Mouse (Mus musculus) midbrain, embryonic 14.5 days (tissue): Measurements from ENCODE around the gene Srebf1. TPM values are rescaled to one million over a fixed set of nuclear protein-coding genes. Genes with fewer than 3 reads are reported as not detected.
A peak's percentile ranks its signal among the peaks of the same experiment; 100 is the strongest.

ENCODE experiments used
- ATAC-seq: fragments of 200-750 bp; cut with Nextera tagmentation; 2 replicates; pipeline ENCODE4 v1.8.0; 2017; ENCODE audit warnings: moderate number of reproducible peaks, moderate library complexity; ENCODE audit not compliant: low FRiP score, low TSS enrichment
- DNase-seq: peaks from one replicate; pipeline ENCODE4 v3.0.0-alpha.2; 2015
- H3K27ac ChIP-seq: fragments of 300-500 bp; sonication (generic); replicated peaks from 2 replicates; pipeline ENCODE4 v1.5.1; 2014; ENCODE audit warnings: mild to moderate bottlenecking, low read depth, low read length, moderate library complexity
- H3K27me3 ChIP-seq: fragments of 300-500 bp; sonication (generic); 2 replicates; pipeline ENCODE4 v1.6.1; 2014; ENCODE audit warnings: low read length, control low read depth, mixed read lengths; ENCODE audit not compliant: control insufficient read depth, insufficient read depth
- H3K36me3 ChIP-seq: fragments of 300-500 bp; sonication (generic); 2 replicates; pipeline ENCODE4 v1.6.1; 2014; ENCODE audit warnings: low read length, control low read depth; ENCODE audit not compliant: control insufficient read depth, insufficient read depth
- H3K4me1 ChIP-seq: fragments of 300-500 bp; sonication (generic); 2 replicates; pipeline ENCODE4 v1.6.1; 2014; ENCODE audit warnings: mild to moderate bottlenecking, antibody characterized with exemption, low read length, control low read depth; ENCODE audit not compliant: control insufficient read depth, insufficient read depth
- H3K4me2 ChIP-seq: fragments of 300-500 bp; sonication (generic); 2 replicates; pipeline ENCODE4 v1.6.1; 2014; ENCODE audit warnings: mild to moderate bottlenecking, low read length, moderate library complexity
- H3K4me3 ChIP-seq: fragments of 300-500 bp; sonication (generic); replicated peaks from 2 replicates; pipeline ENCODE4 v1.5.1; 2014; ENCODE audit warnings: low read depth, low read length
- H3K9ac ChIP-seq: fragments of 300-500 bp; sonication (generic); replicated peaks from 2 replicates; pipeline ENCODE4 v1.6.1; 2014; ENCODE audit warnings: mild to moderate bottlenecking, low read length, moderate library complexity
- H3K9me3 ChIP-seq: fragments of 300-500 bp; sonication (generic); 2 replicates; pipeline ENCODE4 v1.6.1; 2016; ENCODE audit warnings: low read length, control low read depth, mixed read lengths; ENCODE audit not compliant: control insufficient read depth
- WGBS: fragments of 180-500 bp; shearing (Covaris S2); extraction: QIAGEN DNeasy Blood & Tissue Kit; methylation state at CpG from one replicate; pipeline ENCODE4 v1.1.7; 2014; 5-methylcytosine and 5-hydroxymethylcytosine counted together
- polyA plus RNA-seq: library from polyadenylated mRNA; unstranded; fragments of >200 nt; fragmentation: Nextera tagmentation; extraction: Ambion mirVana; gene quantifications from 2 replicates; pipeline ENCODE4 v1.2.1, GENCODE M21; 2014

Srebf1 gene
- polyA plus RNA-seq, 1 experiment from 2014 or later = 34.5 TPM

GRCm38 (mm10) chr11:60163362-60163761 lies 59.0 kb downstream of the Srebf1 start:
- Histone ChIP-seq H3K9ac (no peak overlapping the region), H3K9me3 (no peaks in the 10 kb centered on the region), H3K4me3 (no peak overlapping the region), H3K4me1 (peaks cover 65% of the 10 kb centered on the region), H3K27ac (no peak overlapping the region), H3K36me3 (no peaks in the 10 kb centered on the region), H3K4me2 (no peak overlapping the region), H3K27me3 (no peaks in the 10 kb centered on the region)
- DNase-seq = no peak
- no peak for ATAC-seq
- WGBS = 92% methylated on average over 4 of the region's 4 CpGs

- Histone ChIP-seq H3K4me3 (no peak overlapping the region), H3K27me3 (no peaks in the 10 kb centered on the region), H3K36me3 (no peaks in the 10 kb centered on the region), H3K9me3 (no peaks in the 10 kb centered on the region), H3K27ac (peak overlapping the region; percentile 63; the same call in 1 of the 2 replicates), H3K4me1 (peaks cover 57% of the 10 kb centered on the region), H3K4me2 (no peak overlapping the region), H3K9ac (no peak overlapping the region)
- no peak for ATAC-seq
- 96% methylated on average over 1 of the region's 1 CpGs for WGBS
- DNase-seq = no peak
Measured at GRCm38 (mm10) chr11:60162547-60162946, 59.8 kb downstream of the Srebf1 start.

- 22% methylated on average over 9 of the region's 9 CpGs for WGBS
- H3K4me3 ChIP-seq = no peak overlapping the region
- ATAC-seq = no peak; the same call in 1 of the 2 replicates
- H3K27me3 ChIP-seq = no peaks in the 10 kb centered on the region
- H3K4me1 ChIP-seq = peaks cover 47% of the 10 kb centered on the region
- DNase-seq = peak; percentile 67
- H3K9me3 ChIP-seq = no peaks in the 10 kb centered on the region
- H3K4me2 ChIP-seq = peak overlapping the region; percentile 15; the same call in 1 of the 2 replicates
- peak overlapping the region; percentile 78 for H3K27ac ChIP-seq
- no peak overlapping the region; the same call in 1 of the 2 replicates for H3K9ac ChIP-seq
- no peaks in the 10 kb centered on the region for H3K36me3 ChIP-seq
Measured at GRCm38 (mm10) chr11:60161146-60161874, 61.1 kb downstream of the Srebf1 start.

GRCm38 (mm10) chr11:60160454-60161114 lies 61.8 kb downstream of the Srebf1 start:
- no peak for ATAC-seq
- no peak overlapping the region for H3K4me3 ChIP-seq
- 72% methylated on average over 3 of the region's 3 CpGs for WGBS
- H3K4me1 ChIP-seq = peaks cover 46% of the 10 kb centered on the region
- H3K36me3 ChIP-seq = no peaks in the 10 kb centered on the region
- H3K4me2 ChIP-seq = peak overlapping the region; percentile 15; the same call in 1 of the 2 replicates
- no peaks in the 10 kb centered on the region for H3K27me3 ChIP-seq
- H3K9ac ChIP-seq = no peak overlapping the region; the same call in 1 of the 2 replicates
- no peak for DNase-seq
- no peaks in the 10 kb centered on the region for H3K9me3 ChIP-seq
- H3K27ac ChIP-seq = peak overlapping the region; percentile 78

- peak overlapping the region; percentile 78; the same call in 1 of the 2 replicates for H3K27ac ChIP-seq
- ATAC-seq = no peak
- H3K36me3 ChIP-seq = 0 out of 2 replicates have a peak, but pooled peaks cover under 1% of the 10 kb centered on the region
- H3K9ac ChIP-seq = no peak overlapping the region
- WGBS = 96% methylated on average over 5 of the region's 5 CpGs
- H3K27me3 ChIP-seq = no peaks in the 10 kb centered on the region
- H3K4me1 ChIP-seq = peaks cover 52% of the 10 kb centered on the region
- no peak for DNase-seq
- no peaks in the 10 kb centered on the region for H3K9me3 ChIP-seq
- no peak overlapping the region for H3K4me3 ChIP-seq
- no peak overlapping the region for H3K4me2 ChIP-seq
Measured at GRCm38 (mm10) chr11:60159955-60160354, 62.4 kb downstream of the Srebf1 start.

- Histone ChIP-seq H3K27me3 (no peaks in the 10 kb centered on the region), H3K4me2 (no peak overlapping the region), H3K27ac (no peak overlapping the region), H3K36me3 (0 out of 2 replicates have a peak, but pooled peaks cover 8% of the 10 kb centered on the region), H3K9ac (no peak overlapping the region), H3K9me3 (no peaks in the 10 kb centered on the region), H3K4me1 (peaks cover 56% of the 10 kb centered on the region), H3K4me3 (no peak overlapping the region)
- DNase-seq (no peak), ATAC-seq (no peak)
- 86% methylated on average over 4 of the region's 4 CpGs for WGBS
Measured at GRCm38 (mm10) chr11:60158271-60158670, 64.1 kb downstream of the Srebf1 start.

- Histone ChIP-seq H3K27me3 (no peaks in the 10 kb centered on the region), H3K4me1 (peaks cover 31% of the 10 kb centered on the region), H3K4me3 (no peak overlapping the region), H3K9ac (no peak overlapping the region), H3K36me3 (peaks cover 11% of the 10 kb centered on the region; the same call in 1 of the 2 replicates), H3K4me2 (no peak overlapping the region), H3K9me3 (no peaks in the 10 kb centered on the region), H3K27ac (peak overlapping the region; percentile 78)
- ATAC-seq = no peak
- DNase-seq = peak; percentile 51
- WGBS = 19% methylated on average over 5 of the region's 5 CpGs
Measured at GRCm38 (mm10) chr11:60155690-60156089, 66.7 kb downstream of the Srebf1 start.

GRCm38 (mm10) chr11:60153936-60154335 lies 68.4 kb downstream of the Srebf1 start:
- ATAC-seq (no peak), DNase-seq (no peak)
- 86% methylated on average over 3 of the region's 3 CpGs for WGBS
- Histone ChIP-seq H3K4me2 (no peak overlapping the region), H3K27ac (peak overlapping the region; percentile 78; the same call in 1 of the 2 replicates), H3K9ac (no peak overlapping the region), H3K4me1 (peaks cover 34% of the 10 kb centered on the region), H3K9me3 (no peaks in the 10 kb centered on the region), H3K4me3 (no peak overlapping the region), H3K36me3 (peaks cover 11% of the 10 kb centered on the region; the same call in 1 of the 2 replicates), H3K27me3 (no peaks in the 10 kb centered on the region)
